Mouse (Mus musculus) hindbrain, embryonic 10.5 days (tissue): ENCODE results near the gene 1700030J22Rik. TPM values are rescaled to one million over a fixed set of nuclear protein-coding genes. Genes with fewer than 3 reads are reported as not detected.

Experiments
- DNase-seq: peaks from one replicate; pipeline ENCODE4 v3.0.0-alpha.2; 2017; ENCODE audit warnings: low spot score
- H3K27ac ChIP-seq: fragments of 300-500 bp; sonication (generic); 2 replicates; pipeline ENCODE4 v1.5.1; 2016; ENCODE audit warnings: mild to moderate bottlenecking, moderate library complexity
- H3K27me3 ChIP-seq: fragments of 300-500 bp; sonication (generic); 2 replicates; pipeline ENCODE4 v1.6.1; 2016; ENCODE audit warnings: mild to moderate bottlenecking; ENCODE audit not compliant: poor library complexity, insufficient read depth, severe bottlenecking
- H3K36me3 ChIP-seq: fragments of 300-500 bp; sonication (generic); 2 replicates; pipeline ENCODE4 v1.6.1; 2016; ENCODE audit warnings: mild to moderate bottlenecking, moderate library complexity
- H3K4me1 ChIP-seq: fragments of 300-500 bp; sonication (generic); replicated peaks from 2 replicates; pipeline ENCODE4 v1.6.1; 2016; ENCODE audit warnings: mild to moderate bottlenecking
- H3K4me3 ChIP-seq: fragments of 300-500 bp; sonication (generic); 2 replicates; pipeline ENCODE4 v1.5.1; 2016; ENCODE audit warnings: mild to moderate bottlenecking, moderate library complexity
- H3K9me3 ChIP-seq: fragments of 300-500 bp; sonication (generic); 2 replicates; pipeline ENCODE4 v1.6.1; 2016; ENCODE audit warnings: mild to moderate bottlenecking, moderate library complexity
- WGBS: fragments of 180-500 bp; shearing (Covaris S2); methylation state at CpG from one replicate; pipeline ENCODE4 v1.1.7; 2016; 5-methylcytosine and 5-hydroxymethylcytosine counted together
- polyA plus RNA-seq: library from polyadenylated mRNA; unstranded; fragments of >200 nt; fragmentation: Nextera tagmentation; extraction: Ambion mirVana; gene quantifications from 2 replicates; pipeline ENCODE4 v1.2.1, GENCODE M21; 2016

Gene 1700030J22Rik
- polyA plus RNA-seq, 1 experiment from 2014 or later = 4.2 TPM

DNA sequence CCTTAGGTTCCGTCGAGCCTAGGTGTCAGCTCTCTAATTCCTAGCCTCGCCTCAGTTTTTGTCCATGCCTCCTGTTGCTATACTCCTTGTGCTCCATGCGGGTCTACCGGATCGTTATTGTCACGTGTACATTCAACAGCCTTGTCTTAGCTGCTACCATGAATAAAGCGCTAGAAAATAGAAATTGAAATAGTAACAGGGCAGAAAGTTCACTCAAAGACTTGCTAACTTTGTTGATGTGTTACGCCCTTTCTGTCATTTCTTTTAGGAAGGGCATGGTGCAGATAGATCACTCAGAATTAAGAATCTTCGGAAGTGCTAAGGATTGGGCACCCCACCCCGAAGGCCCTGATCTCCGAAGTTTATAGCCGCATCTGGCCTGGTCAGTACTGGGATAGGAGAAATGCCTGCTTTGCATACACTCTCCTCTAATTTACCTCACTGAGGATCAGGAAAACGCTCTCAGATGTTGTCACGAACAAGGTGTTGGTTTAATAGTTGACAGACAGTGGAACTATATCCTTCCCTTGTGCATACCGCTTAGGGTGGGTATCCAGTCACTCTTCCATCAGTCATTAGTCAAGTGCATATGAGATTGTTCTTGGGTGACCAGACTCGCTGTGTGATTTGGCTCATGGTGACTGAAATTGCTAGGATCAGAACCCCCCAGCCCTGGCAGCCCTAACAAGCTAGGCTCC, 56.5 kb downstream of the 1700030J22Rik start:
- no peak for DNase-seq
- WGBS = 37% methylated on average over 17 of the region's 17 CpGs
- no peaks in the 10 kb centered on the region for H3K9me3 ChIP-seq
- peak overlapping the region; percentile 97 for H3K27ac ChIP-seq
- peaks cover 41% of the 10 kb centered on the region for H3K36me3 ChIP-seq
- no peaks in the 10 kb centered on the region for H3K27me3 ChIP-seq
- peaks cover 19% of the 10 kb centered on the region for H3K4me1 ChIP-seq
- H3K4me3 ChIP-seq = peak overlapping the region; percentile 90

- under 1% methylated on average over 57 of the region's 57 CpGs for WGBS
- H3K27ac ChIP-seq = peak within 1 kb of the TSS; percentile 97
- peak; percentile 95 for DNase-seq
- H3K36me3 ChIP-seq = peaks cover 40% of the 10 kb centered on the region
- H3K4me1 ChIP-seq = peaks cover 19% of the 10 kb centered on the region
- peak within 1 kb of the TSS; percentile 90 for H3K4me3 ChIP-seq
- no peaks in the 10 kb centered on the region for H3K27me3 ChIP-seq
- no peaks in the 10 kb centered on the region for H3K9me3 ChIP-seq
These were observed 57.3 kb downstream of the 1700030J22Rik start, which contains the start of the genes Cmc2 and Cenpn for GRCm38 (mm10) chr8:116921337-116922059. Cmc2 (minus strand) TSS chr8:116921455. Cenpn (plus strand) TSS chr8:116921730.

DNA sequence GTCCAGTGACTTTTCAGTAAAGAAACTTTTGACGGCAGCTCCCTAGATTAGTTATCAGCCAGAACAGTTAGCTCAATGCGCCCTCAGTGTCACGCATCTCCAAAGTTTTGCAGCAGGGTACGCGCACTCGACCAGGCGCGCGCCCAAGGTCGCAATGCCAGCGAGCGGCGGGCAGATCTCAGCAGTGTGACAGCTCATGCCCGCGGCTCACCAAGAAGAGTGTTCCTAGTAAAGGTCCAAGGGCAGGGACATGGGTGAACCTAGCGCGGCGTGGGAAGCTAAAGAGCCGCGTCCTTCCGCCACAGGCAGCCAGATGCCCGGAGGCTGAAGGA, 57.8 kb downstream of the 1700030J22Rik start:
- under 1% methylated on average over 22 of the region's 22 CpGs for WGBS

More for the DNA sequence above, 57.8 kb downstream of the 1700030J22Rik start:
- no peaks in the 10 kb centered on the region for H3K9me3 ChIP-seq
- peaks cover 40% of the 10 kb centered on the region for H3K36me3 ChIP-seq
- DNase-seq = no peak
- H3K27me3 ChIP-seq = no peaks in the 10 kb centered on the region
- H3K4me1 ChIP-seq = peaks cover 19% of the 10 kb centered on the region
- H3K27ac ChIP-seq = peak overlapping the region; percentile 97
- peak overlapping the region; percentile 90 for H3K4me3 ChIP-seq

Other genes starting within 250 kb of the 1700030J22Rik start
- 5.9 and 7.4 TPM in 2 replicates for gene Cdyl2, start 246.0 kb downstream of the 1700030J22Rik start, polyA plus RNA-seq
- 79.5 and 79.7 TPM in 2 replicates for gene Cmc2, start 57.5 kb downstream of the 1700030J22Rik start, polyA plus RNA-seq
- gene Cenpn, start 57.2 kb downstream of the 1700030J22Rik start, polyA plus RNA-seq = 48.3 and 62.6 TPM in 2 replicates
- 13.8 and 16.0 TPM in 2 replicates for gene Atmin, start 35.6 kb downstream of the 1700030J22Rik start, polyA plus RNA-seq
- gene Gcsh, start 14.6 kb upstream of the 1700030J22Rik start, polyA plus RNA-seq = 153 and 181 TPM in 2 replicates
- gene Pkd1l2, start 103.5 kb upstream of the 1700030J22Rik start, polyA plus RNA-seq = 0.24 TPM in 1 of 2 replicates, not detected in the other
- 0.21 and 0.22 TPM in 2 replicates for gene Bco1, start 116.9 kb upstream of the 1700030J22Rik start, polyA plus RNA-seq
- 2.1 and 2.8 TPM in 2 replicates for gene Gan, start 179.2 kb upstream of the 1700030J22Rik start, polyA plus RNA-seq